Mouse (Mus musculus) thymus, adult 2 months (tissue): ENCODE measurements around the gene Trak1. TPM values are rescaled to one million over a fixed set of nuclear protein-coding genes. Genes with fewer than 3 reads are reported as not detected.

ENCODE experiments used
- DNase-seq: peaks from one replicate; pipeline ENCODE4 v3.0.0; 2021
- H3K27ac ChIP-seq: fragments of 200-500 bp; 2 replicates; pipeline ENCODE4 v1.5.1; 2012; ENCODE audit warnings: low read length, control low read depth; ENCODE audit not compliant: control insufficient read depth, insufficient read depth
- H3K27me3 ChIP-seq: fragments of 200-500 bp; 2 replicates; pipeline ENCODE4 v1.6.1; 2012; ENCODE audit warnings: mild to moderate bottlenecking, low read length, moderate library complexity, mixed read lengths; ENCODE audit not compliant: control insufficient read depth, insufficient read depth
- H3K36me3 ChIP-seq: fragments of 200-500 bp; 2 replicates; pipeline ENCODE4 v1.6.1; 2012; ENCODE audit warnings: mild to moderate bottlenecking, low read length, moderate library complexity; ENCODE audit not compliant: control insufficient read depth, insufficient read depth
- H3K4me1 ChIP-seq: fragments of 200-500 bp; replicated peaks from 2 replicates; pipeline ENCODE4 v1.6.1; 2012; ENCODE audit warnings: low read length; ENCODE audit not compliant: control insufficient read depth, insufficient read depth
- H3K4me3 ChIP-seq: fragments of 200-500 bp; 2 replicates; pipeline ENCODE4 v1.5.1; 2012; ENCODE audit warnings: mild to moderate bottlenecking, low read length, control low read depth, moderate library complexity; ENCODE audit not compliant: control insufficient read depth, insufficient read depth
- CTCF ChIP-seq: fragments of 200-500 bp; IDR thresholded peaks from 2 replicates; pipeline ENCODE4 v1.5.1; 2012; ENCODE audit warnings: mild to moderate bottlenecking, control low read depth, low read length, moderate library complexity, borderline replicate concordance; ENCODE audit not compliant: control insufficient read depth, poor library complexity, insufficient read depth; ENCODE audit errors: extremely low read depth
- POLR2A ChIP-seq: fragments of 200-500 bp; IDR thresholded peaks from 2 replicates; pipeline ENCODE4 v1.6.1; 2012; ENCODE audit warnings: mild to moderate bottlenecking, low read length, control low read depth, moderate library complexity; ENCODE audit not compliant: control insufficient read depth, poor library complexity, insufficient read depth; ENCODE audit errors: extremely low read depth
- WGBS: fragments of 180-500 bp; shearing (Covaris S2); methylation state at CpG from one replicate; pipeline ENCODE4 v1.1.7; 2018; 5-methylcytosine and 5-hydroxymethylcytosine counted together
- polyA plus RNA-seq: library from polyadenylated mRNA; depleted of rRNA; stranded (reverse); fragments of >200 nt; gene quantifications from 2 replicates; pipeline ENCODE4 v1.2.3, GENCODE M21; 2012

Gene Trak1
- polyA plus RNA-seq, 1 experiment = 96.5 TPM

GRCm38 (mm10) chr9:121329181-121329580 is 31.9 kb downstream of the Trak1 start:
- 76% methylated on average over 8 of the region's 8 CpGs for WGBS
- H3K4me1 ChIP-seq = peaks cover 37% of the 10 kb centered on the region
- H3K36me3 ChIP-seq = no peaks in the 10 kb centered on the region
- H3K27ac ChIP-seq = no peak overlapping the region
- H3K4me3 ChIP-seq = no peak overlapping the region
- TF ChIP-seq CTCF (no peak), POLR2A (no peak)
- H3K27me3 ChIP-seq = no peaks in the 10 kb centered on the region
- no peak for DNase-seq

- TF ChIP-seq CTCF (no peak), POLR2A (no peak)
- Histone ChIP-seq H3K27ac (no peak overlapping the region), H3K4me1 (peaks cover 44% of the 10 kb centered on the region), H3K36me3 (no peaks in the 10 kb centered on the region), H3K4me3 (no peak overlapping the region), H3K27me3 (no peaks in the 10 kb centered on the region)
- 89% methylated on average over 5 of the region's 5 CpGs for WGBS
- no peak for DNase-seq
Measured at GRCm38 (mm10) chr9:121330065-121330464, 32.8 kb downstream of the Trak1 start.

DNA sequence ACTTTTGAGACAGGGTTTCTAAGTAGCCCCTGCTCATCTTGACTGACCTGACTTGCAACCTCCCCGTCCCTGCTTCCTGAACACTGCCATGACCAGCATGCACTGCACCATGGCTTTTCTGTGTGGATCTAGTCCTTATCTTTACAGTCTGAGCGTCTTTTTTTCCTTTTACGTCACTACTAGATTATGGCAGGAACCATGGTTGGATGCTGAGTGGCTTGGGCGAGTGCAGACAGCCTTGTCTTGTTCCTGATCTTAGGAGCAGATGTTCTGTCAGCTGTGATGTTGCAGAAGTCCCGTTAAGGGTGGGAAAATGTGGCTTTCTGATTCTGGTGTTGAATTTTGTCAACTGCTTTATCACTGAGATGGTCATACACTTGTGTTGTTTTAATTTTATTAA is 34.1 kb downstream of the Trak1 start:
- Histone ChIP-seq H3K4me1 (peaks cover 48% of the 10 kb centered on the region), H3K27ac (no peak overlapping the region), H3K36me3 (no peaks in the 10 kb centered on the region), H3K27me3 (no peaks in the 10 kb centered on the region), H3K4me3 (no peak overlapping the region)
- no peak for TF ChIP-seq CTCF
- TF ChIP-seq POLR2A = no peak
- 14% methylated on average over 5 of the region's 5 CpGs for WGBS
- DNase-seq = no peak

DNA sequence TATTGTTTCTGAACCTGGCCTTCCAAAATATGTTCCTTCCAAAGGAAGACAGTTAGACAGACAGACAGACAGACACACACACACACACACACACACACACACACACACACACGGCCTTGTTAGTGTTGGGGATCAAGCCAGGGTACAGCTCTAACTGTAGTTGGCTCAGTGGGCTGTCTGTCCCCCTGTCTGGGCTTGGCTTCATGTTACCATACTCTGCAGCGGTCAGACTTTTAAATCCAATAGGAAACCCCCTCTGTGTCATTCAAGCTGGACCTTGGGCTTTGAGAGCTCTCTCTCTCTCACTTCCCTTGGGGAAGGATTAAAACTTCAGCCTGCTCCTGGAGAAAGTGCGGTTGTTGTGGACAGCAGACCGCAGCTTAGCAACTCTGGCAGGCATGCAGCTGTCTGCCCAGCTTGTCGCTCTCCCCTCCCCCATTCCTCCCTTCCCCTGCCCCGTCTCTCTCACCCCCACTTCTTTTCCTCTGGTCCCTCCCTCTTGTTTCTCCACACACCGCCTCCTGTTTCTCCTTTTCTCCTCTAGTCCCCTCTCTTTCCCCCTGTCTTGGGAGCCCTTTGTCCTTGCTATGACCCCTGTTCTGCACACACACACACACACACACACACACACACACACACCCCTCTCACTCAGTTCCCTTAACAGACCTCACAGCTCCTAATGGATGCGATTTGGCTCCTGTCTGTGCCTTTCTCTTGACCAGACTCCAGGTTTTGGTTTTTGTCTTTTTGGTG is 34.8 kb downstream of the Trak1 start:
- no peak overlapping the region for H3K4me3 ChIP-seq
- H3K4me1 ChIP-seq = peaks cover 52% of the 10 kb centered on the region
- TF ChIP-seq CTCF (no peak), POLR2A (no peak)
- H3K27me3 ChIP-seq = no peaks in the 10 kb centered on the region
- 12% methylated on average over 8 of the region's 8 CpGs for WGBS
- H3K27ac ChIP-seq = peak overlapping the region; percentile 53
- peak; percentile 58 for DNase-seq
- H3K36me3 ChIP-seq = no peaks in the 10 kb centered on the region

DNA sequence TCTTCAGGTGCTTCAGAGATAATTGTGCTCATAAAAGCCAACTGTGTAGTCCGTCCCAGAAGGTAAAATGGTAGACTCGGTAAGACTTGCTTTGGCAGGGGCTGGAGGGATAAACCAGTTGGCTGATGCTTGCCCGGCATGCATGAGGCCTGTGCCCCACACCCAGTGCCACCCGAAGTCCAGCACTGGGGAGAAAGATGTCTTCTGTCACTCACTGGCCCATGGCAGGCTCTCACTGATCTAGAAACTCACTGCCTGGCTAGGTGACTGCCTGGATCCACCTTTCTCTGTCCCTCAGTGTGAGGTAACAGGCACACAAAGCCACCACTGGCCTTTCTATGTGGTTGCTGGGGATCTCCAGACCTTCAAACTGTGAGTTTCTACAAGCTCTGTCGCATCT is 36.3 kb downstream of the Trak1 start:
- TF ChIP-seq CTCF (no peak), POLR2A (no peak)
- H3K4me3 ChIP-seq = no peak overlapping the region
- H3K4me1 ChIP-seq = peaks cover 52% of the 10 kb centered on the region
- no peaks in the 10 kb centered on the region for H3K36me3 ChIP-seq
- no peaks in the 10 kb centered on the region for H3K27me3 ChIP-seq
- DNase-seq = no peak
- no peak overlapping the region for H3K27ac ChIP-seq
- 94% methylated on average over 5 of the region's 5 CpGs for WGBS

DNA sequence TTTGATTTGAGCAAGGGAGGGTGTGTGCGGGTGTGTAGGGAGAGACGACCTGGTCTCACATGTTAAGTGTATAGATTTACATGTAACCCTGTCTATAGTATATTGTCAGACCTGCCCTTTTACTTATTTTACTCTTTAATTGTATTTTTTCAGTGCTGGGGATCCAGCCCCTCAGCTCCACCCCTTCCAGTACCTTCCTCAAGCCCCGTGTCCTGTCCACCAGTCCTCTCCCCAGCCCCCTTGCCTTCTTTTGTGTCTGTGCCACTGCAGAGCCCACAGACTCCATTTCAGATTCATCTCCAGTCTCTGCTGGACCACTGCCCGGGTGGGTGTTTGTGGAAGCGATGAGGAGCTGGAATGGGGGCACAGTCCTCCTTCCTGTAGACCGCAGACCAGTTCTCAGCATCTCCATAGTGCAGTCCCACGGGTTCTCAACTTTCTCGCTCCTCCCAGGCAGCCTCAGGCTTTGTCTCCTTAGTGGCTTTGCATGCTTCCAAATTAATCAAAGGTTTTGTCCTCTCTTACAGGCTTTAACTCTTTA is 37.1 kb downstream of the Trak1 start:
- no peaks in the 10 kb centered on the region for H3K36me3 ChIP-seq
- peaks cover 44% of the 10 kb centered on the region for H3K4me1 ChIP-seq
- no peak overlapping the region for H3K27ac ChIP-seq
- DNase-seq = no peak
- 91% methylated on average over 8 of the region's 8 CpGs for WGBS
- no peak overlapping the region for H3K4me3 ChIP-seq
- TF ChIP-seq POLR2A = no peak
- TF ChIP-seq CTCF = no peak
- no peaks in the 10 kb centered on the region for H3K27me3 ChIP-seq

GRCm38 (mm10) chr9:121335568-121335967 is 38.3 kb downstream of the Trak1 start:
- peaks cover 38% of the 10 kb centered on the region for H3K4me1 ChIP-seq
- 93% methylated on average over 7 of the region's 7 CpGs for WGBS
- H3K27me3 ChIP-seq = no peaks in the 10 kb centered on the region
- no peaks in the 10 kb centered on the region for H3K36me3 ChIP-seq
- no peak for DNase-seq
- TF ChIP-seq POLR2A (no peak), CTCF (no peak)
- no peak overlapping the region; the same call in 1 of the 2 replicates for H3K27ac ChIP-seq
- H3K4me3 ChIP-seq = no peak overlapping the region
